Mouse (Mus musculus) cerebellum, adult 11-12 months (tissue): ENCODE data around the gene Cd44.

Source experiments
- DNase-seq: peaks from one replicate; pipeline ENCODE4 v3.0.0; 2022

Cd44 gene

GRCm38 (mm10) chr2:102913833-102914545 lies 12.5 kb upstream of the Cd44 start:
- no peak for DNase-seq

GRCm38 (mm10) chr2:102912951-102913350 lies 11.5 kb upstream of the Cd44 start:
- DNase-seq = no peak

DNA sequence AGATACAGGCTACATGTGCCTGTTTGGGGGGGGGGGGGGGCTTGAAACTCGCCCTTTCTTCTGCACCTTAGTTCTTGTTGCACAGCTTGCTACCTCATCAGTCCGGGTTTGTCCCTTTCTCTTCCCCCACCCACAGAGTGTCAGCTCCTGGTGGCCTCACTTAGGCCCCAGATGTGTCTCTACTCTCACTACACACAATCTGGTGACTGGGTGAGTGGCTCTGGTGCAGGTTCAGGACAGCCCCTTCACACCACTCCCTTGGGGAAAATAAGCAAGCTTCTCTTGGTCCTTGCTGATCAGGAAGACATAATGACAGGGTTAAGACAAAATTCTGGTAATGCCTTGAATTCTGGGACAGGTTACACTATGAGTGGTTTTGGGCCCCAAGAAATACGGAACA lies 11.0 kb upstream of the Cd44 start:
- DNase-seq = no peak

DNA sequence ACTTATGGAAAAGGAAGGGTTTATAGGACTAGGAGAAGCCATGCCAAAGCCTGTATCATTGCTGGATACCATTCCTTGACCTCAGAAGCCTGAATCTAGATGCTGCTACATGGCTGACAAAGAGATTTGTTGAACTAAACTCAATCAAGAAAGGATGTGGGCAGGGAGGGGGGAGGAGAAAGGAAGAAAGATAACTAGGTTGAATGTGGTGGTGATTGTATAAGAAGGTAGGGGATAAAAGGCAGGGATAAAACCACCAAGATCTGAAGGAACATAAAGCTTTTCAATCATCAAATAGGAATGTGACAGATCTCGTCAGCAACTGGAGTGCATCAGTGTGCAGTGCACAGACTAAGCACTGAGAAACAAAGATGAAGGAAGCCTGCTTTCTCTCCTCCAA lies 7.9 kb upstream of the Cd44 start:
- DNase-seq = no peak

GRCm38 (mm10) chr2:102905604-102906003 lies 4.1 kb upstream of the Cd44 start:
- DNase-seq = no peak

GRCm38 (mm10) chr2:102901828-102902223 lies 361 bp upstream of the Cd44 start:
- DNase-seq = no peak

DNA sequence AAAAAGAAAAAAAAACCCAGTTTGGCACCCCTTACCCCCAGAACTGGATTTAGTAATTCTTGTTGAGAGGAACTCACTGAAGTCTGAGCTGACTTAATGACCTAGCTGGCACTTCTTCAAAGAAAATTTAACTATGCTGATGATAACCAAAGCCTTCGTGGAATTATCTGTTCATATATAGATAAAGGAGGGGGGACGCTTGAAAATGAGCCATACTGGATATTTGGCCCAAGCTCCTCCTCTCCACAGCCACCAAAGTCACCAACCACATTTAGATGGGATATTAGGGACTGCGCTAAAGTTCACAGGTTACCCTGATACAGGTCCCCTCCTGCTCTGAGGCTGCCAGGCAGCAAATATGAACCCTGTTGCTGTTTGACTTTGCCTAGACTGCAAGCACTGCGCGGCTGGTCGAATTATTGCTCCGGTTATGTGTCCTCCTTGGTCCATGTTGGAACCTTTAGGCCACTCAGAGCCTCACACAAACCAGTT lies 1.2 kb downstream of the Cd44 start:
- no peak for DNase-seq

GRCm38 (mm10) chr2:102899238-102899637 lies 2.2 kb downstream of the Cd44 start:
- DNase-seq = no peak

DNA sequence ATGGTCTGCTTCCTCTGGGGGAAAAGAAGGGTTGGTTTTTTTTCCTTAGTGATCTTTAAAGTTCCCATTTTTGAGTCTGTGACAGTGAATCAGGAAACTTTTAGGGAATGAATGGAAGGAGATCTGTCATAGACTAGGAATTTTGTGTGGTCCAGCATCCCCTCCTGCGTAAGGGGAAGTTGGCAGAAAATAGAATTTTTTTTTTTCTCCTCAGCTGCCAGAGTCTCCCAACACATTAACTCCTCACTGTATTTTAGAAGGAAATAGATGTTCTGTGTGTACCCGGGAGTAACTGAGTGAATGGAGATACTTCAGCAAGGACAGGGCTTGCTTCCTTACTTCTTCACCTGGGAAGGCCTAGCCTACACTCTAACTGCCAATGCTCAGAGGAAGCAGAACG lies 2.9 kb downstream of the Cd44 start:
- no peak for DNase-seq

GRCm38 (mm10) chr2:102896154-102896553 lies 5.3 kb downstream of the Cd44 start:
- DNase-seq = no peak

DNA sequence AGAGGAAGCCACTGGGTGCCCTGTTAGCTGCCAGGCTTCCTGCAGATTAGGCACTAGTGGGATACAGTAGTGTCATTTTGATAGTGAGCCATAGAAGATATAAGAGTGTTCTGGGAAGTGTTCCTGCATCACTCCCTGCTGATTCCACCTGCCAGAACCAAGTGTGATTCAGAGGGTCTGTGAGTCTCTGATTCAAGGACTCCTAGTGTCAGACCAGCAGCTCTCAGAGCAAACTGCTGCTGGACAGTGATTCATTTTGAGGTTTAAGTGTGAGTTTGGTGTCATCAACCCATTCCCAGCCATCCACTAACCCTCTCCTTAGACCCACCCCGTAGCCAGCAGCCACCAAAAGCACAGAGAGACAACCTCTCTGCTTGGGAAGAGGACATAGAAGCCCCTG lies 6.3 kb downstream of the Cd44 start:
- DNase-seq = no peak

DNA sequence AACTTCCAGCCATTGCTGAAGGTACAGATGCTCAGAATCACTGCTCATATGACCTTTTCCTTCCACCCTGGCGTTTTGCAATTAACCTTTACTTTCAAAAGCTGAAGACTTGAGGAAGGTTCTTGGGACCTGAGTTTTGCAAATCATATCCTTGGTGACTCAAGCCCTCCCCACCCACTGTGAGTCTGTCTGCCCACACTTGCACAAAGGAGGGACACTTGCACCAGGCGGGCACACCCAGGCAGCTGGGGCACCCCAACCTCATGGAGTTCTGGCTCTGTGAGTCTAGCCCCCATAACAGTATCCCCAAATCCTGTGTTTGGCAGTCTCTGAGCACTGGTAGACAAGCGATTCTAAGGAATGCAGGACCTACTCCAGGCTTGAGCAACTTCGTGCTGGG lies 6.7 kb downstream of the Cd44 start:
- DNase-seq = no peak

DNA sequence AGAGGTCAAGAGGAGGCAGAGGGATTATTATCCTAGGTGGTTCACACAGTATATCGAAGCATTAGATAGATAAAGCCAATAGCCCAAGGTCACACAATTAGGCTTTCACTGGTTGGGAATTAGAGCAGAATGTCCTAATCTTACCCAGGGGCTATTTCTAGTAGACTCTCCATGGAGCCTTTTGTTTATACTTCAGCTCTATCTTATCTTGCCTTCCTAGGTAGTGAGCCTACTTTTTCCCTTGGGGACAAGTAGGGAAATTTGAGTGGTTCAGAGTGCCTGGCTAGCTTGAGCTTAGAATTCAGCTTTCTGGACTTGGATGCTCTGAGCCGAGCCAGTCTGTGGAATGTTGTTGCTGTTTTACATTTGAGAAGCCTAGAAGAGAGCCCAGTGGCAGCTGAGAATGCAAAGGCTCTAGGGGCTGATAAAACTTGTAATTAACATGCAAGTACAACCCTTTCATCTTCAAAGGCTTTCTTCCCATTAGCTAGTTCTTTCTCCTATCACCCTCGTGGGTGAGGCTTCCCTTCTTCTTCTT lies 12.7 kb downstream of the Cd44 start:
- DNase-seq = no peak

- no peak for DNase-seq
Observed at GRCm38 (mm10) chr2:102887137-102887536, 14.3 kb downstream of the Cd44 start.

DNA sequence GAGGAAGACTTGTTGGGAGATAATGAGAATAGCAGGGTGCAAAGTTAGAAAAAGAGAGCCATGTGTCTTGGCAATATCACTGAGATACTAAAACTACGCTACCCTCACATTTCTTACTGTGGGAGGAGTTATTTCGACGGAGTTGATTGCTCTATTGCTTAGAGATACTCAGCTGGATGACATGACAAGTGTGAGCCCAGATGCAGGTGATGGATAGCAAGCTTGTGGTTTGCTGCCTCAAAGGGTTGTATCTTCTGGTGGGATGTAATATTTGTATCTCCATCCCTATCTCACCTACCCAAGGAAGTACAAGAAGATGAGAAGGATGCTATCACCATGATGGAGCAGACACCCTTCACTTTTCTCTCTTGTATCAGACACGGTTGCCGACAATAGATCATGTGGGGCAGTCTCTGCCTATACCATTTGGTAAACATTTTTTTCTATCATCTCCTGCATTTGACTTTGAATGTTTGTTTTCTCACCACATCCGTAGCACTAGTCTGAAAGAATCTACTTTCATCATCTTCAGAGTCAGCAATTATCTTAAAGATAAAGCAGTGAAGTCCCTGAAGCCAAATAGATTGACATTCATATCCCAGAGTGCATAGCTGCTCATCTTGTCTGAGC lies 15.0 kb downstream of the Cd44 start:
- no peak for DNase-seq

GRCm38 (mm10) chr2:102882597-102883272 lies 18.7 kb downstream of the Cd44 start:
- no peak for DNase-seq

DNA sequence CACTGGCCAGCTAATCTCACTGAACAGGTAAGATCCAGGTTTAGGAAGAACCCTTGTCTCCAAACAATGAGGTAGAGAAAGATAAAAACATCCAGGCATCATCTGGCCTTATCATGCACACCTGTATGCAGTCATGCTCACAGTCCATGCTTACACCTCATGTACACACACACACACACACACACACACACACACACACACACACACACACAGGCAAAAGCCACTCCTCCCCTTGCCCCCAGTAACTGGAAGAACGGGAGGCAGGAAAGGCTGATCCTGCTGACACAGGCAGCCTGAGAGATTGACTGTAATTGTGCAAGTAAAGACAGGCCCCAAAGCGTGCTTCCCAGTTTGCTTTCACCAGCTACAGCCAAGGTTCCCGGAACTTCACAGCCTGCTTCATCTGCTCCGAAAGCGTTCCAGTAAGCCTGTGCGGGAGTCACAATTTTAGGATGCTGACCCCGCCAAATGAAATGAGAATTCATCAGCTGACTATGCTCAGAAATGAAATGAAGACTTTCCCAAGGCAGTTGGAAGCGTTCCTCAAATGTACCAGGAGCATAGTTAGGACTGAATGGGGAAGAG lies 19.4 kb downstream of the Cd44 start:
- DNase-seq = no peak

DNA sequence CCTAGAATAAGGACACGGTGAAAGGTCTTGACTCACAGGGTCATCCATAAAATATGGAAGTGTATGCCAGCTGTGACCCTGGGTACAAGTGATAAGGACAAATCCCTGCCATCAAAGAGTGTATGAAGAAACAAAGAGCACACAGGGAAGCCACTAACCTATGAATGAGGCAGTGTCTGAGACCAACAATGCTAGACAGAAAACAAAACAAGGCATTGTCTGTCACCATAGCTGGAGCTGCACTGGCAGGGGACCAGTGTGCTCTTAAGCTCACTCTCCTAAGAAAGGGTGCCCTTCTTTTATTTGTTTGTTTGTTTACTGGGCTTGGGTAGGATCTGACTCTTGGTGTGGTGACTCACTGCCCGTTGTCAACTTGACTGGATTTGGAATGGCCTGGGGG lies 23.0 kb downstream of the Cd44 start:
- no peak for DNase-seq

DNA sequence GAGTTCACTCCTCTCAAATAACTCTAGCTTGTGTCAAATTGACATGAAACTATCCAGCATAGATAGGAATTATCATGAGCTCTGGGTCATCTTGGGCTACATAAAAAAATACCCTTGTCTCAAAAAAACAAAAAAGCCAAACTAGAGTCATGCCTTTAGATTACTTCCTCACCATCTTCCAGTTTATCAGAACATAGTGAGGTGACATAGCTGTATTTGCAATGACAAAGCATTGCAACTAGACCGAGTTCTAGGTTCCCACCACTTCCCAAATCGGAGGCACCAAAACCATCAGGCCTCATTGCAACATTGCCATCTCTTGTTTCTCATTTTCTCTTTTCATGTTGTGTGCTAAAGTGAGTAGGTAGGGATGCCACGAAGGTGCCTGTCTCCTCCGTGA lies 24.0 kb downstream of the Cd44 start:
- DNase-seq = no peak

DNA sequence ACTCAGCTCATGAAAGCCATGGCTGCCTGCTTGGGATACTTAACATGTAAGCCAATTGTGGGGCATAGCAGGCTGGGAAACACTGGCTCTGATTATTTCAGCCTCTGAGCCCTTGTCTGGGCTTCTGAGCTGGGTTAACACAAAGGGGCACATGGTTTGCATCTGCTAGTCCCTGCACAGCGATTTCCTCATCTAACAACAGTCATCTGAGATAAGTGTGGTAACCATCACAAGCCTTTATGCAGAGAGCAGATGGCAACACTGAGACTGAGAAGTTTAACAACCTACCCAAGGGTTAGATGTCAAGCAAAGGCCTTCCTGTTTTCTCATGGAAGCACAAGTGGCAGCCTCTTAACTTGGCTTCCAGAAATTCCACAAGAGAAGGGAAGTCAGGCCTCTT lies 25.3 kb downstream of the Cd44 start:
- DNase-seq = no peak

- no peak for DNase-seq
Observed at GRCm38 (mm10) chr2:102873848-102874247, 27.6 kb downstream of the Cd44 start.

- DNase-seq = no peak
Observed at GRCm38 (mm10) chr2:102873194-102873593, 28.3 kb downstream of the Cd44 start.

- no peak for DNase-seq
Observed at GRCm38 (mm10) chr2:102872436-102872835, 29.0 kb downstream of the Cd44 start.

DNA sequence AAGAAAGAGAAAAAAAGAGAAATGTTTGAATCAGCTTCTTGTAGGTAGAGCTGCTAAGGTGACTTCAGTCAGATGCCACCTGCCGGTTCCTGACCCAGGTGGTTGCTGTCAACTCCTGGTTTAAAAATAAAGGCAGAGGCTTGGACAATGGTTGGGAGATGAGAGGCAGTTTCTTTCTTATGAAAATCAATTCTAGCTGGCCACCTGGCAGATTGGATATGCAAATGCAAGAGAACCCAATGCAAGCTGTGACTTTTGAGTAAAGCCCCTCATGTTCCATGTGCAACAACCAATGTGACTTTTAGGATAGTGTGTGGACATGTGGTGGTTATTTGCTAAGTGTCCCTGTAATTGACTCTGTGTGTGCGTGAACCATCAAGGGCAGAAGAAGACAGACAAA lies 33.0 kb downstream of the Cd44 start:
- no peak for DNase-seq
